Mouse (Mus musculus) lung, adult 2 months (tissue): ENCODE data around the gene B3gnt4.

Experiments
- CTCF ChIP-seq: fragments of 200-500 bp; IDR thresholded peaks from 2 replicates; pipeline ENCODE4 v1.5.1; 2011; ENCODE audit warnings: mild to moderate bottlenecking, low read length, control low read depth; ENCODE audit not compliant: insufficient read depth
- POLR2A ChIP-seq: fragments of 200-500 bp; IDR thresholded peaks from 2 replicates; pipeline ENCODE4 v1.6.1; 2011; ENCODE audit warnings: low read depth, mild to moderate bottlenecking, control low read depth, low read length, borderline replicate concordance; ENCODE audit errors: extremely low read depth

DNA sequence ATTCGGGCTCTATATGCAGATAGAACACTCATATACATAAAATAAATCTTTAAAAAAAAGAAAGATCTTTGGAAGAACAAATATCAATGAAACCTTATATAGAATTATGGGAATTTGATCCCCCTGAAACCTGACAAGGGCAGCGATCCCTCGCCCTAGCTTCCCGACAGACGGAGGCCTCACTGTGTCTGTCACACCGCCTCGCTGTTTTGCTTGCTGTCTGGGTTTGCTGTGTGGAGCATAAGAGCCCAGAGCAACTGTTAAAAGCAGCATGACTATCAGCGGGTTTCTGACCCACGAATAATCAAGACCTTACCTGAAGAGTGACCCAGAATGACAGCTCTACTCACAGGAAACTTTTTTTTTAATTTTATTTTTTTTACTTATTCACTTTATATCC lies 10.4 kb downstream of the B3gnt4 start:
- TF ChIP-seq POLR2A, result no peak
- TF ChIP-seq CTCF, result no peak
